Mouse (Mus musculus): ENCODE data around the gene Eps8.

- TF ChIP-seq MYC (IDR thresholded peaks at IDR 0.05; ENCODE audit: low read depth, low read length): no peak
- TF ChIP-seq CTCF (IDR thresholded peaks at IDR 0.05 in 2 of 3, conservative IDR thresholded peaks at IDR 0.05 in 1 of 3; ENCODE audit: control insufficient read depth in 1 of 3, insufficient read depth in 1 of 3, low read depth in 2 of 3, low read length in 3 of 3, poor library complexity in 1 of 3, severe bottlenecking in 1 of 3): no peak
- TF ChIP-seq POLR2AphosphoS2 (IDR thresholded peaks at IDR 0.05; ENCODE audit: low read length): no peak
- no peak for TF ChIP-seq ZKSCAN1 (IDR thresholded peaks at IDR 0.05; ENCODE audit: low read depth, low read length)
- no peak for TF ChIP-seq TAL1 (IDR thresholded peaks at IDR 0.05; ENCODE audit: low read length)
- TF ChIP-seq POLR2A (IDR thresholded peaks at IDR 0.05; ENCODE audit: control insufficient read depth in 1 of 2, insufficient read depth in 1 of 2, low read depth in 1 of 2, low read length in 2 of 2, poor library complexity in 1 of 2): no peak
- no peak for TF ChIP-seq MAX (IDR thresholded peaks at IDR 0.05; ENCODE audit: low read length)
- TF ChIP-seq BHLHE40 (IDR thresholded peaks at IDR 0.05; ENCODE audit: borderline replicate concordance, low read depth, low read length): no peak
Measured at GRCm38 (mm10) chr6:137703431-137703830, 48.8 kb upstream of the Eps8 start.
